Mouse (Mus musculus): ENCODE measurements around the gene Clcc1.

GRCm38 (mm10) chr3:108726413-108726812, 72.7 kb downstream of the Clcc1 start:
- TF ChIP-seq POLR2A (IDR thresholded peaks at IDR 0.05; ENCODE audit: control insufficient read depth, low read depth, low read length) (no peak), CTCF (IDR thresholded peaks at IDR 0.05; ENCODE audit: control insufficient read depth, insufficient read depth, insufficient replicate concordance, low read depth, low read length) (no peak)

Data from testis, adult 2 months (tissue).